Mouse (Mus musculus): Measurements from ENCODE around the gene Flot1.
A peak's percentile ranks its signal among the peaks of the same experiment; 100 is the strongest.

Gene Flot1

DNA sequence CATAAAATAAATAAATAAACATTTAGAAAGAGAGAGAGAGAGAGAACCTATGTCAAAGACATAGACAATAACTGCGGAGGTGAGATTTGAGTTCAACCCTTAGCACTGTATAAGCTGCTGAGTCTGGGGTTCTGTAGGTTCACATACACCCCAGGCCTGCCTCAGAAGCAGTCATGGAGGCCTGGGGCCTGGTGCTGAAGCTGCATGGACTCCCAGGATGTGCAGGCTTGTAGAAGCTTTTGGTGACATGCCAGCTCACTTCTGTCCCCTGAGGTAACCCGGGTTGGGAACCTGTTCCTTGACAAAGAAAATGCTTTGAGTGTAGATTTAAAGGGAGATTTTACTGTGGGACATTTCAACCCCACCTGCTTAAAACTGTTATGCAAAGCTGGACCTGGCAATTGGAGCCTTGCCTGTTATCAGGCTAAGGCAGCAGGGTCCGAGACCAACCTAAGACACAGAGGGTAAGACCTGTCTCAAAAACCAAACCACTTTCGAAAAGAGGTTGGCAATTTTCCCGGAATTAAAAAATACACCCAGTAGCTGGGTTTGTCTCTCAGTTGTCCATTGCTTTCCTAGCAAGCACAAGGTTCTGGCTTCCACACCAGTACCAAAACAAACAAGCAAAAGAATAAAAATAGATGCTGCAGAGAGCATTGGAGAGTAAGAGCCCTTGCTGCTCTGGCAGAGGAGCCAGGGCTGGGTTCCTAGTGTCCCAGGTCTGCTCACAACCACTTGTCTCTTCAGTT, 12.0 kb upstream of the Flot1 start:
- DNase-seq (ENCODE audit: low spot score): no peak

DNA sequence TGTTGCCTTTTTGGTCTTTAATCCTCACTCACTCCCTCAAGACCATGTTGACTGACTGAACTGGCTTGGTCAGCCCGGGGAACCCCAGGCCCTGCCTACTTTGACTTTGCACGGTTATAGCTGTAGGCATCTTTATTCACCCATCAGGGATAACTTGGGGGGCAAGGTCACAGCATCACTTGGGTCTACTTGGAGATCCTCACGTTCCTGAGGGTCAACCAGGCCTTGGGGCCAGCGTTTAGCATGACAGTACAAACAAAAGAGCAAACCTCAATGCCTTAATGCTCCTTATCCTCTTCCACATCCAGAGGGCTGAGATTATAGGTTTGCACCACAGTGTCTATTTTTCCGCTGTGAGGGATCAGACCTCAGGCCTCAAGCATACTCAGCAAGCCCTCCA, 10.7 kb upstream of the Flot1 start:
- no peak for DNase-seq (ENCODE audit: low spot score)

DNA sequence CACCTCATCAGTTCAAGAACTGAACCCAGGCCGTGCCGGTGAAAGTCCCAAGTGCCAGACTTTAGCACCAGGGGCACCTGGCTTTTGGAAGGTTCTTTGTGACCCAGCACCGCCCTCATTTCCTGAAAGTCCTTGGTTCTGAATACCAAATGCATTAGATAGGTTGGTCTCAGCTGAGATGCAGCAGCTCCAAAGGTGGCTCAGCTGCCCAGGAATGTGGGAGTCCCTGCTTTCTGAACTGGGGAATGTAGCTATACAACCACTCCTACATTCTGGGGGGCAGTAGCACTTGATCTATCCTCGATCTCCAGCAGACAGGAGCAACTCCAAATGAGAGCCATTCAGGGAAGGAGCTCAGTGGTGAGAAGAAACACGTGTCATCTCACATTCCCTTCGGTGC, 10.3 kb upstream of the Flot1 start:
- no peak for DNase-seq (ENCODE audit: low spot score)

DNA sequence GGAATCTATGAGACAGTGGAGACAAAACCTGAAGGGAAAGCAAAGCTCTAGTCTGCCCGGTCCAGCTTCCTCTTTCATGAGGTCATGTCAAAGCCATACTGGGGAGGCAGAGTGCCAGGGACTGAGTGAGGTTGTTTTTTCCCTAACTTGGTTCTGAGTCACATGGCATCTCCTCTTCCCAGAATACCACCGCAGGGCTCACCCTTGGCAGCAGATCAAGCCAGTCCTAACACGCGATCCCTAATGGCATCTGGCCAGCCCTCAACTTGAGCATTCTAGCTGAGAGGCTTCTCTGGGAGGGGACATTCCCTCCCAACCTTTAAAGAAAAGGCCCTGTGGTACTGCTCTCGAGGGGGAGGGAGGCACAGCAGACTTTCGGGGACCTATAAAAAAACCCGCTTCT, 9.8 kb upstream of the Flot1 start:
- no peak for DNase-seq (ENCODE audit: low spot score)

DNA sequence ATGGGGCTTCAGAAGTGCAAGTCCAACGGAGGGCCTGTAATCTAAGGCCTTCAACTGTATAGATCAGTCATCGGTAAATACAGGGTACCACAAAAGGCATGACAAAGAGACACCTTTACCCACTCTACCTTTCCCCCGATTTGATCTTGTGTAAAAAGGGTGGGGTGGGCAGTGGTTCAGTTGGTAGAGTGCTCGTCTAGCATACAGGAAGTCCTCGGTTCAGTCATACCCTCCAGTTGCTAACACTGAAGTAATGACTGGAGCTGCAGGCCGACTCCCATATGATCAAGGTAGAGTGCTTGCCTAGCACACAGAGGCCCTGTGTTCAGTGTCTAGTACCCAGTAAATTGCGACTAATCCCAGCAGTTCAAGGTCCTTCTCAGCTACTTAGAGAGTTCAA, 9.4 kb upstream of the Flot1 start:
- DNase-seq (ENCODE audit: low spot score): no peak

DNA sequence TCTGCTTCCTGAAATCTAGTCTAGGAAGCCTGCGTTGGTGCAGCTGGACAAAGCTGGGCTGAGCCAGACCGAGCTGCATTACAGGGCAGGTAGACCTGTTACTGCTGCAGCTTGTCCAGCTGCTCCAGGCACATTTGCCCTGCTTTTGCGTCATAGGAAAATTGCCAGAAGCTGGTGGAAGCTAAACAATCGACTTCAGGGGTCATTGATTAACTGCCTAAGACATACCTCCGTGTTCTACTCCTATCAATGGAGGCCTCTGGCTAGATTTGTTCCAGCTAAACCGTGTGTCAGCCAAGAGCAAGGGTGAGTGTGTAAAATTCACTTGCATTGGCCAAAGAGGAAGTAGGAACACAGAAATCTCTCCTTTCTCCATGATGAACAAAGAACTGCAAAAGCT, 8.4 kb upstream of the Flot1 start:
- DNase-seq (ENCODE audit: low spot score): peak; percentile 80

DNA sequence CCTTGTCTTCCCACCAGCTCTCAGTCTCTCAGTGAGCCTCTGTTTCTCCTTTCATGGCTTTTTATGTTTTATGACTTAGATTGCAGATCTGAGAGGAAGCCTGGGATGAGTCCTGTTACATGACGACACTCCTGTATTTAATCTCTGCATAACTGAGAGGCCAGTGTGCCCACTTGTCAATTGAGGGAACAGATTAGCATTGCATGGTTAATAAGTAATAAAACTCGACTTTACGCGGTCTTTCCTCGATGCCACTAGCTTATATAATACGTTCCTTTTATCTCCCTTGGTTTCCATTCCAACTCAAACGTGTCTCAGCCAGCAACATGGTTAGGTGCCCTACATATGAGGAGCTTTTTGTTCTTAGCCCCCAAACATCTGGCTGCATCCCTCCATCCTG, 7.2 kb upstream of the Flot1 start:
- no peak for DNase-seq (ENCODE audit: low spot score)

DNA sequence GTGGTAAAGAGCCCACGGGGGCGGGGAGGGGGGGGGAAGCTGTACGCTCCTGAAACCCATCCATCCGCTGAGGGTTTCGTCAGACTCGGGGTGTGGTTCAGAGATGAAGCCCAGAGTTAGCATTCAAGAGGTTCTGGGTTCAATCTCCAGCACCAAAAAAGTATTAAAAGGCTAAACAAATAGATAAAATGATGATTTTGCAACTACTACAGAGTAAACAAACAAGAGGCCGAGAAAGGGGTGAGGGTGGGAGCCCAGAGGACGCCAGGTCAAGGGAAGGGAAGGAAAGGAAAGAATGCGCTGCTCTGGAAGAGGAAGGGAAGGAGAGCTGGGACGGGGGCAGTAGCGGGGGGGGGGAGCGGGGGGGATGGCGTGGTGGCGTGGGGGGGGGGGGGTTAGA, 6.3 kb upstream of the Flot1 start:
- no peak for DNase-seq (ENCODE audit: low spot score)

DNA sequence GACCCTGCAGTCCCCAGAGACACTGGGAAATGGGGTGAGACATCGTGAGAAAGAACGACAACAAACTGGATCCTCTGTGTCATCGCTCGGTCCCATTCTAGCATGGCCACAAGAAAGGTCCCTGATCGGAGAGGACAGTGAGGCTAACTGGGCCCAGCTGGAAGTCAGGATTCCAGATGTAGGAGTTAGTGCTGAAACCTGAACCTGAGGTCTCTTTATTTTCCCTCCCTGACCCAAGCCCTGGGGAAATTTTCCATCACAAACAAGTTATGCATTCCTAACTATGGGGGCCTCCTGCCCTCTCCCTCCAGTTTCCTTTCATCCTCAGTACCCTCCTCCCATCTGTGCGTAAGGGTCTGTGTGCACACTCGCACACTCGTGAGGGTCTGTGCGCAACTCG, 5.8 kb upstream of the Flot1 start:
- DNase-seq (ENCODE audit: low spot score): no peak

DNA sequence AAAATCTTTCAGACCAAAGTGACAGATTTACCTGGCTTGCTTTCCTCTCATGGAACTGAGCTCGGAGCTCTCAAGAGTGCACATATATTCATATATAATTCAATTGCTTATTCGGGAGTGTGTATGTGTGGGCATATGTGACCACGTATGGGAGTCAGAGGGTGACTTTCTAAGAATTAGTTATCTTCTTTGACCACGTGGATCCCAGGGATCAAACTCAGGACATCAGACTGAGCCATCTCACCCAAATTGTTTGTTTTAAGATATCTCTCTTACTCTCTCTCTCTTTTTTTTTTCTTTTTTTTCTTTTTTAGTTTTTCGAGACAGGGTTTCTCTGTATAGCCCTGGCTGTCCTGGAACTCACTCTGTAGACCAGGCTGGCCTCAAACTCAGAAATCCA, 2.9 kb upstream of the Flot1 start:
- no peak for DNase-seq (ENCODE audit: low spot score)

DNA sequence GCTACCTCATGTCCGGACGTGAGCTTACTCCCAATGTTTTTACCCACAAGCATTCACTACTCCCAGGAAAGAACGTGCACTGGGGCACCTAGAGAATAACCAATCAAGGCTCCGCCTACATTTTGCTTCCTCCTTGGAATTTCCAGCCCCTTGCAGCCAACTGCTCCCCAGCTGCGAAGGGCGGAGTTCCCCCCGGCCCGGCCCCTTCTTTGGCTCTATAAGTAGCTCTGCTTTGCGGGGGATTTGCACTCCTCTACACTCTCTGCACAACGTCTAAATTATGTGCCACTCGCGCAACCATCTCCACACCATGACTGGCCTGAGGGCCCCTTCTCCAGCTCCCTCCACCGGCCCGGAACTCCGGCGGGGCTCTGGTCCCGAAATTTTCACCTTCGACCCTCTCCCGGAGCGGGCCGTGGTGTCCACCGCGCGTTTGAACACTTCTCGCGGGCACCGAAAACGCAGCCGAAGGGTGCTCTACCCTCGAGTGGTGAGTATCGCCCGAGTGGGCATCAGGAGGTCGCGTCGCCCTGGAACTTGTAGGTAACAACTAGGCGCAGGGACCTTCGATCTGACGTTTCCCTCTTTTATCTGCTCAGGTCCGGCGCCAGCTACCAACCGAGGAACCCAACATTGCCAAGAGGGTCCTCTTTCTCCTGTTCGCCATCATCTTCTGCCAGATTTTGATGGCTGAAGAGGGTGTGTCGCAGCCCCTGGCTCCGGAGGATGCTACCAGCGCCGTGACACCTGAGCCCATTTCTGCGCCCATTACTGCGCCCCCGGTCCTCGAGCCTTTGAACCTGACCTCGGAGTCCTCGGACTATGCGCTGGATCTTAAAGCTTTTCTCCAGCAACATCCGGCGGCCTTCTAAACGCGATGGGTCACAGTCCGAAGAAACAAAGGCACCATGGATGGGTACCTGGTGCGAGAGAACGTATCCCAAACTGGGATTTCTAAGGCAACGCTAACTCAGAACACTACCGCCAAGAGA, 1.3 kb upstream of the Flot1 start, which contains the start of gene Ier3:
Gene Ier3 (plus strand): TSS at position 246 of the 992 bp plus-strand sequence.
- DNase-seq (ENCODE audit: low spot score): peak; percentile 93

DNA sequence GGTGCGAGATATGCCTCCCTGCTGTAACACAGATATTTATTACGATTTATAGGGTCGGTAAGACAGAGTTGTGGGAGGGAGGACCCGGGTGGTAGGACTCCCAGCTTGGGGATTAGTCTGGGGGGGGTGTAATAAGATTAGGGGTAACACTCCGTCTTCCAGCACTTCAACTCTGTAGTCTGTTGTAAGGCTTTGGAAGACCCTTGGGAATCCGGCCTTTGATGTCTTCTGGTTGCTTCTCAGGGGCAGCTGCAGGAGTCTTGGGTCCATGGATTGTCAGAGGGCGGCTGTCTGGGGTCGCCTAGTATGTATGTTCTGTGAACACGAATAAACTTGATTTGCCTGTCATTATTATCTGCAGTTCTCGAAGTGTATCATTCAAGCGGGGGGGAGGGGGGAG, 466 bp upstream of the Flot1 start:
- no peak for DNase-seq (ENCODE audit: low spot score)

DNA sequence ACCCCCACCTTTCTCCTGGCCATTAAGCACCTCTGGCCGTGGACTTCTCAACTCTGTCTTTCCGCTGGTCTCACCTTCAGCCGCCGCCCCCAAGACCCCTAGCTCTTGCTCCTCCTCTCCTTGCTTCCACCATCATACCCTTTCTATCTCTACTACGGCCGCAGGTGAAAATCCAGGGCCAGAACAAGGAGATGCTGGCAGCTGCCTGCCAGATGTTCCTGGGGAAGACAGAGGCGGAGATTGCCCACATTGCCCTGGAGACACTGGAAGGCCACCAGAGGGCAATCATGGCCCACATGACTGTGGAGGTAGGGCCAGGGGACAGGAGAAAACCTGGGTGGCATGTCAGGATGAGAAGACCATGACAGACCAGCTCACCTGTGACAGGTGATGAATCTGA, 1.4 kb downstream of the Flot1 start:
- DNase-seq (ENCODE audit: low spot score): no peak

DNA sequence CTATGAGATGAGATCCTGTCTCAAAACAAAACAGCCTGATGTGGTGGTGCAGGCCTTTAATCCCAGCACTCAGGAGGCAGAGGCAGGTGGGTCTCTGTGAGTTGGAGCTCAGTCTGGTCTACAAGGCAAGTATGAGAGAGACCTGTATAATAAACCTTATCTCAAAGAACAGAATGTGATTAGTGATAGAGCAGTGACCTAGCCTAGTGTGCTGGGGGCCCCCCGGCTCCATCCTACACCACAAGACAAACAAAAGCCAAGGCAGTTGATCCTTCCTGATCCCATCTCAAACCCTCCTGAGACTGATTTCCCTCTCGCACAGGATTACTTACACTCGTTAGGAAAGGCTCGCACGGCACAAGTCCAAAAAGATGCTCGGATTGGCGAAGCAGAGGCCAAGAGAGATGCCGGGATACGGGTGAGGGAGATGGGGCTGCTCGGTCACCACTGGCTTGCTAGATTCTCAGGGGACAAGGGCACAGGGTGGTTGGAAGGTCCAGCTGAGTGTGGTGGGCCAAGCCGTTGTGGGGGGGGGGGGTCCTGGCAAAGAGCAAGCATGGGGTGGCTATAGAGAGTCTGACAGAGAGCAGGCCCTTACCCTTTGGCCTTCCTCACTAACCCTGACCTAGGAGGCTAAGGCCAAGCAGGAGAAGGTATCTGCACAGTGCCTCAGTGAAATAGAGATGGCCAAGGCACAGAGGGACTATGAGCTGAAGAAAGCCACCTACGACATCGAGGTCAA, 2.2 kb downstream of the Flot1 start:
- DNase-seq (ENCODE audit: low spot score): no peak

DNA sequence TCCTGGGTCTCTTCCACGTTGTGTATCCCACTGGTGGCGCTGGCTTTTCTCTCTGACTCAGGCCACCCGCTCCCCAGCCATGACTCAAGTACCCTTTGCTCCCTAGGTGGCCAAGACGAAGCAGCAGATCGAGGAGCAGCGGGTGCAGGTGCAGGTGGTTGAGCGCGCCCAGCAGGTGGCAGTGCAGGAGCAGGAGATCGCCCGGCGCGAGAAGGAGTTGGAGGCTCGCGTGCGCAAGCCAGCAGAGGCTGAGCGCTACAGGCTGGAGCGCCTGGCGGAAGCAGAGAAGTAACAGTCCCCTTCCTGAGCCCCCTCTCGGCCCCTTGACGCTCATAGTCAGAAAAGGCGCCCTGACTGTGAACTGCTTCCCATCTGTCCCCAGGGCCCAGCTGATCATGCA, 6.7 kb downstream of the Flot1 start:
- DNase-seq (ENCODE audit: low spot score): peak; percentile 88

DNA sequence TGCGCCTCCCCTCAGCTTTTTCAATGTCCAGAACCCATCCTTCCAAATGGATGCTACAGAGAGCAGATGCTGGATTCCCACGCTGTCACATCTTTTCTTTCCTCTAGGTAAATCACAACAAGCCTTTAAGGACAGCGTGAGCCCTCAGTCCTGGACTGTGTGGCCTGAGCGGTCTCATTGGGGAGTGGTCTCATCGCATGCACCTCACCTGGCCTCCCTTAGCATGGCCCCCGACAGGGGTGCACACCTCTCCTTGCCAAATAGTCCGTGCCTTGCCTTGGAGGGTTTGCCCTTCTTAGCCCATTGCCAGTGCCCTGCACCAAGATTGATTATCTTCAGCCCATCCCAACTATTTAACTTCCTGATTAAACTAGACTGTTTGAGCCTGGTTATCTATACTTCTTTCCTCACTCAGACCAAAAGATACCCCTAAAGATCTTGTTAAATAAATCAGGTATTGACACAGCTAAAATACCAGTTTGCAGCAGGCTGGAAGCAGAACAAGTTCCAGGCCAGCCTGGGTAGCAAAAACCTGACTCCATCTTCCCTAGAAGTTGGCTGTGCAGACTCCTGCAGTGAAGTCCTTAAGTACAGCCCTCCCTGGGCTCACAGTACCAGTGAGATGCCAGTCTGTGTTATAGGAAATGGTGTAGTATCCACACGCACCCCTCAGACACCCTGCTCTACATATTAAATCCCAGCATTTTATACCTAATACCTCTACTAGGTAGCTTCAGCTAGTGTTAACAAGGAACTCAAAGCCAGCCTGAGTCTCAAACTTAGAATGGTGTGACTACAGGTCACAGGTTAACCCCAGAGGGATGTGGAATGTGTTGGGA, 9.6 kb downstream of the Flot1 start:
- DNase-seq (ENCODE audit: low spot score): no peak

DNA sequence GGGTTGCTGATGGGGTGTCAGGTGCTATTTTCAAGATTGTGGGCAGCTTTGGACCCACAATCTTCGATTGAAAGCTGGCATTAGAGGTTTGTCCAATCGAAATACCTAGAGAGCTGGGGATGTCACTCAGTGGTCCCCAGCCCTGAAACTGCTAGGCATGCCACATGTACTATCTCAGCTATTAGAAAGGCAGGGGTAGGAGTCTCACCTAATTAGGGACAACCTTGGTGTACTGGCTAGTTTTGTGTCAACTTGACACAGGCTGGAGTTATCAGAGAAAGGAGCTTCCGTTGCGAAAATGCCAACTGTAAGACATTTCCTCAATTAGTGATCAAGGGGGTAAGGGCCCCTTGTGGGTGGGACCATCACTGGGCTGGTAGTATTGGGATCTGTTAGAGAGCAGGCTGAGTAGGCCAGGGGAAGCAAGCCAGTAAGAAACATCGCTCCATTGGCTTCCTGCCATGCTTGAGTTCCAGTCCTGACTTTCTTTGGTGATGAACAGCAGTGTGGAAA, 10.3 kb downstream of the Flot1 start:
- DNase-seq (ENCODE audit: low spot score): no peak

DNA sequence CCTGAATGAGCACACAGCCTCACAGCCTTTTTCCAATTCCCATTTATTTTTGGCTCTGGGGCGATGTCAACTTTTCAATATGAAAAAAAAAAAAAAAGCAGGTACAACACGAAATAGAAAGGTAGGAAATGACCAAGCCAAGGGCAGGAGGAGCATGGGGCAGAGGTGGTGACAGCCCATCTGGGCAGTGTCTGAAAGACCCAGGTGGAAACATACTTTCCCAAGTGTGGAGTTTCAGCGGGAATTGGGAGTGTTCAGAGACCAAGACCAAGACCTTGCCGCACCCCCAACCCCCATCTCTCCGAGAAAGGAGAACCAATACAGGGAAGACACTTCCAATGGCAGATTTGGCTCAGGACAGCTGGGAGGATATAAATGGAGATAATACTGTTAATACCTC, 10.9 kb downstream of the Flot1 start:
- DNase-seq (ENCODE audit: low spot score): no peak

DNA sequence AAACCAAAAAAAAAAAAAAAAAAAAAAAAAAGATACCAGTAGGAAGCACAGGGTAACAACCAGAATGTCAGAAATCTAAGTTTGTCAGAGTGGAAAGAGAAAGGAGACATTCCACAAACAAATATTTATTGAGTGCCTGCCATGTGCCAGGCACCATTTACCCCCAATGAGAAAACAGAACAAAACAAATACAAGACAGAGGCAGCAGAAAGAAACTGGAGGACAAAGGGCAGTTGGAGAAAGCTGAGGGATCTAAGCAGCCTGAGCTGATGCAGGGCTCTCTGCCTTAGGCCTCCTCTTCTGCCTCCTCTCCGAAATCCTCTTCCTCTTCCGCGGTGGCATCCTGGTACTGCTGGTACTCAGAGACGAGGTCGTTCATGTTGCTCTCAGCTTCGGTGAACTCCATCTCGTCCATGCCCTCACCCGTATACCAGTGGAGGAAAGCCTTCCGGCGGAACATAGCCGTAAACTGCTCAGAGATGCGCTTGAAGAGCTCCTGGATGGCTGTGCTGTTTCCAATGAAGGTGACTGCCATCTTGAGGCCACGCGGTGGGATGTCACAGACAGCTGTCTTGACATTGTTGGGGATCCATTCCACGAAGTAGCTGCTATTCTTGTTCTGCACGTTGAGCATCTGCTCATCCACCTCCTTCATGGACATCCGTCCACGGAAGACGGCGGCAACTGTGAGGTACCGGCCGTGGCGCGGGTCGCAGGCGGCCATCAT, 11.8 kb downstream of the Flot1 start:
- no peak for DNase-seq (ENCODE audit: low spot score)

DNA sequence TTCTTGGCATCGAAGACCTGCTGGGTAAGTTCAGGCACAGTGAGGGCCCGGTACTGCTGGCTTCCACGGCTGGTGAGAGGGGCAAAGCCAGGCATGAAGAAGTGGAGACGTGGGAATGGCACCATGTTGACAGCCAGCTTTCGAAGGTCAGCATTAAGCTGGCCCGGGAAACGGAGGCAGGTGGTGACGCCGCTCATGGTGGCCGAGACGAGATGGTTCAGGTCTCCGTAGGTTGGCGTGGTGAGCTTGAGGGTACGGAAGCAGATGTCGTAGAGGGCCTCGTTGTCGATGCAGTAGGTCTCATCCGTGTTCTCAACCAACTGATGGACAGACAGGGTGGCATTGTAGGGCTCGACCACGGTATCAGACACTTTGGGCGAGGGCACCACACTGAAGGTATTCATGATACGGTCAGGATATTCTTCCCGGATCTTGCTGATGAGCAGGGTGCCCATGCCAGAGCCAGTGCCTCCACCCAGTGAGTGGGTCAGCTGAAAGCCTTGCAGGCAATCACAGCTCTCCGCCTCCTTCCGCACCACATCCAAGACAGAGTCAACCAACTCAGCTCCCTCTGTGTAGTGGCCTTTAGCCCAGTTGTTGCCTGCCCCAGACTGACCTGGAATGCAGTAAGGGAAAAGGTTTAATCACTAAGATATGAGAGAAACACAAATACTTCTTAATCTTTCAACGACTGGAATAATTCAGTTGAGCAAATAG, 12.6 kb downstream of the Flot1 start:
- DNase-seq (ENCODE audit: low spot score): no peak

Data from yolk sac, embryonic 10.5 days (tissue).